Mouse (Mus musculus) Patski (cell line): Measurements from ENCODE around the gene Rxfp1. TPM values are rescaled to one million over a fixed set of nuclear protein-coding genes. Genes with fewer than 3 reads are reported as not detected.
A peak's percentile ranks its signal among the peaks of the same experiment; 100 is the strongest.

ENCODE experiments used
- ATAC-seq: fragments of 100-300 bp; one replicate; pipeline ENCODE4 v1.8.0; 2021
- CTCF ChIA-PET: fragments of 350-600 bp; sonication (Branson Sonifier 250); formaldehyde crosslinking; loops from one replicate; lab custom pipeline; 2022; ENCODE audit warnings: inconsistent platforms; lab: Charles Lee
- POLR2A ChIA-PET: fragments of 350-600 bp; sonication (Branson Sonifier 250); formaldehyde crosslinking; loops from one replicate; lab custom pipeline; 2022; ENCODE audit warnings: antibody characterized with exemption, inconsistent platforms; lab: Charles Lee
- DNase-seq: peaks from one replicate; pipeline ENCODE4 v3.0.0-alpha.2; 2011; ENCODE audit warnings: low read depth, low spot score
- H3K27me3 ChIP-seq: fragments of 371-371 bp; one replicate; pipeline ENCODE4 v1.5.1; 2021
- CTCF ChIP-seq: fragments of 100-300 bp; IDR thresholded peaks from one replicate; pipeline ENCODE4 v1.5.1; 2021
- in situ Hi-C: fragments of 300-500 bp; cut with MboI; formaldehyde crosslinking; loops from 3 replicates; pipeline ENCODE4 v1.11.1; 2018; ENCODE audit warnings: low pct_unique_long_range_greater_than_20kb, mixed read lengths
- polyA plus RNA-seq: library from polyadenylated mRNA; unstranded; gene quantifications from one replicate; pipeline ENCODE4 v1.2.3, GENCODE M21; 2021

The Rxfp1 gene
- polyA plus RNA-seq, 1 experiment from 2014 or later: 0.01 TPM

- DNase-seq (peak; percentile 10), ATAC-seq (no peak)
- no peak for TF ChIP-seq CTCF
- in situ Hi-C loops: no loop called here
- ChIA-PET CTCF (interaction anchor here (1.0 to 2.1 kb wide), 3 partner anchors 12 to 25 kb away, joined by 3 to 6 read pairs (median 3); no protein-coding TSS in a partner anchor), POLR2A (interaction anchor here (0.7 kb wide), 2 partner anchors 147 to 729 kb away, joined by 3 to 5 read pairs; no protein-coding TSS in a partner anchor)
- H3K27me3 ChIP-seq: no peaks in the 10 kb centered on the region
Observed at GRCm38 (mm10) chr3:79627484-79628181, 110.0 kb downstream of the Rxfp1 start.

GRCm38 (mm10) chr3:79609886-79610285, 127.8 kb downstream of the Rxfp1 start:
- DNase-seq: no peak
- no peak for ATAC-seq
- no peak for TF ChIP-seq CTCF
- H3K27me3 ChIP-seq: no peaks in the 10 kb centered on the region
- in situ Hi-C loops: no loop called here
- POLR2A ChIA-PET: interaction anchor here (0.6 kb wide), 1 partner anchor 336 kb away, joined by 3 read pairs; no protein-coding TSS in a partner anchor
- CTCF ChIA-PET: no interaction called here

GRCm38 (mm10) chr3:79595468-79595867, 142.2 kb downstream of the Rxfp1 start:
- ChIA-PET CTCF (interaction anchor here (1.2 kb wide), 1 partner anchor 8 kb away, joined by 3 read pairs; no protein-coding TSS in a partner anchor), POLR2A (no interaction called here)
- no peaks in the 10 kb centered on the region for H3K27me3 ChIP-seq
- in situ Hi-C loops: no loop called here
- ATAC-seq (no peak), DNase-seq (no peak)
- TF ChIP-seq CTCF: no peak

GRCm38 (mm10) chr3:79591793-79592471, 145.7 kb downstream of the Rxfp1 start:
- peak; percentile 7 for ATAC-seq
- no peaks in the 10 kb centered on the region for H3K27me3 ChIP-seq
- TF ChIP-seq CTCF: no peak
- POLR2A ChIA-PET: no interaction called here
- CTCF ChIA-PET: interaction anchor here (1.0 to 2.1 kb wide), 2 partner anchors 91 to 395 kb away, joined by 3 to 5 read pairs; no protein-coding TSS in a partner anchor
- DNase-seq: no peak
- in situ Hi-C loops: loop anchor here (5.0 kb wide), 2 partner anchors 305 to 635 kb away; partner anchors contain the start of gene Rapgef2

Other genes starting within 250 kb of the Rxfp1 start
- 16.9 TPM for gene Fnip2, start 170.1 kb downstream of the Rxfp1 start, polyA plus RNA-seq
- 138 TPM for gene Ppid, start 146.5 kb downstream of the Rxfp1 start, polyA plus RNA-seq
- gene 4930579G24Rik, start 108.8 kb downstream of the Rxfp1 start, polyA plus RNA-seq: 19.6 TPM
- 147 TPM for gene Etfdh, start 108.4 kb downstream of the Rxfp1 start, polyA plus RNA-seq
- 5.1 TPM for gene Tmem144, start 114.9 kb upstream of the Rxfp1 start, polyA plus RNA-seq
- gene Fam198b, start 146.7 kb upstream of the Rxfp1 start, polyA plus RNA-seq: 16.7 TPM